Mouse (Mus musculus): ENCODE data around the gene Polg. TPM values are rescaled to one million over a fixed set of nuclear protein-coding genes. Genes with fewer than 3 reads are reported as not detected.
A peak's percentile ranks its signal among the peaks of the same experiment; 100 is the strongest.

Polg gene
- polyA plus RNA-seq, 1 experiment from 2014 or later: 27.8 TPM

GRCm38 (mm10) chr7:79504723-79505122, 38.6 kb upstream of the Polg start:
- 2% methylated on average over 39 of the region's 42 CpGs for WGBS
- no peaks in the 10 kb centered on the region for H3K9me3 ChIP-seq (replicated peaks; ENCODE audit: control insufficient read depth, low read length)
- ATAC-seq (replicated peaks; ENCODE audit: extremely low read depth, insufficient read depth, low FRiP score): no peak
- no peak overlapping the region for H3K9ac ChIP-seq (ENCODE audit: low read length)
- peaks cover 100% of the 10 kb centered on the region for H3K27me3 ChIP-seq (ENCODE audit: control insufficient read depth, insufficient read depth, low read length)
- H3K4me2 ChIP-seq (ENCODE audit: low read depth, low read length): peak overlapping the region; percentile 51
- no peaks in the 10 kb centered on the region for H3K36me3 ChIP-seq (ENCODE audit: control insufficient read depth, insufficient read depth)
- H3K27ac ChIP-seq (ENCODE audit: low read length): no peak overlapping the region
- peaks cover 7% of the 10 kb centered on the region for H3K4me1 ChIP-seq (ENCODE audit: control insufficient read depth, insufficient read depth, low read length)
- H3K4me3 ChIP-seq (ENCODE audit: low read length): peak overlapping the region; percentile 35

GRCm38 (mm10) chr7:79503656-79504250, 37.6 kb upstream of the Polg start:
- H3K4me2 ChIP-seq (ENCODE audit: low read depth, low read length): no peak overlapping the region
- H3K27ac ChIP-seq (ENCODE audit: low read length): no peak overlapping the region
- H3K36me3 ChIP-seq (ENCODE audit: control insufficient read depth, insufficient read depth): no peaks in the 10 kb centered on the region
- H3K4me1 ChIP-seq (ENCODE audit: control insufficient read depth, insufficient read depth, low read length): peaks cover 6% of the 10 kb centered on the region
- H3K9me3 ChIP-seq (replicated peaks; ENCODE audit: control insufficient read depth, low read length): no peaks in the 10 kb centered on the region
- H3K27me3 ChIP-seq (ENCODE audit: control insufficient read depth, insufficient read depth, low read length): peaks cover 100% of the 10 kb centered on the region
- no peak overlapping the region for H3K9ac ChIP-seq (ENCODE audit: low read length)
- H3K4me3 ChIP-seq (ENCODE audit: low read length): no peak overlapping the region
- ATAC-seq (replicated peaks; ENCODE audit: extremely low read depth, insufficient read depth, low FRiP score): no peak
- 5% methylated on average over 5 of the region's 5 CpGs for WGBS

- Histone ChIP-seq H3K36me3 (ENCODE audit: control insufficient read depth, insufficient read depth) (no peaks in the 10 kb centered on the region), H3K27ac (ENCODE audit: low read length) (no peak overlapping the region), H3K4me1 (ENCODE audit: control insufficient read depth, insufficient read depth, low read length) (peaks cover 3% of the 10 kb centered on the region; the same call in 1 of the 2 replicates), H3K4me2 (ENCODE audit: low read depth, low read length) (no peak overlapping the region), H3K4me3 (ENCODE audit: low read length) (no peak overlapping the region), H3K9me3 (replicated peaks; ENCODE audit: control insufficient read depth, low read length) (no peaks in the 10 kb centered on the region), H3K27me3 (ENCODE audit: control insufficient read depth, insufficient read depth, low read length) (peaks cover 100% of the 10 kb centered on the region), H3K9ac (ENCODE audit: low read length) (no peak overlapping the region)
- ATAC-seq (replicated peaks; ENCODE audit: extremely low read depth, insufficient read depth, low FRiP score): no peak
- WGBS: 6% methylated on average over 6 of the region's 6 CpGs
Observed at GRCm38 (mm10) chr7:79503103-79503455, 36.9 kb upstream of the Polg start.

GRCm38 (mm10) chr7:79502152-79503102, 36.3 kb upstream of the Polg start:
- Histone ChIP-seq H3K4me2 (ENCODE audit: low read depth, low read length) (no peak overlapping the region), H3K4me3 (ENCODE audit: low read length) (no peak overlapping the region), H3K9me3 (replicated peaks; ENCODE audit: control insufficient read depth, low read length) (no peaks in the 10 kb centered on the region), H3K4me1 (ENCODE audit: control insufficient read depth, insufficient read depth, low read length) (peaks cover 3% of the 10 kb centered on the region; the same call in 1 of the 2 replicates), H3K27me3 (ENCODE audit: control insufficient read depth, insufficient read depth, low read length) (peaks cover 100% of the 10 kb centered on the region), H3K27ac (ENCODE audit: low read length) (no peak overlapping the region), H3K9ac (ENCODE audit: low read length) (no peak overlapping the region), H3K36me3 (ENCODE audit: control insufficient read depth, insufficient read depth) (no peaks in the 10 kb centered on the region)
- no peak for ATAC-seq (replicated peaks; ENCODE audit: extremely low read depth, insufficient read depth, low FRiP score)
- 6% methylated on average over 10 of the region's 10 CpGs for WGBS

GRCm38 (mm10) chr7:79501581-79502031, 35.4 kb upstream of the Polg start:
- no peak overlapping the region for H3K9ac ChIP-seq (ENCODE audit: low read length)

GRCm38 (mm10) chr7:79500681-79501306, 34.6 kb upstream of the Polg start:
- Histone ChIP-seq H3K9me3 (replicated peaks; ENCODE audit: control insufficient read depth, low read length) (no peaks in the 10 kb centered on the region), H3K27me3 (ENCODE audit: control insufficient read depth, insufficient read depth, low read length) (peaks cover 98% of the 10 kb centered on the region), H3K27ac (ENCODE audit: low read length) (no peak overlapping the region), H3K9ac (ENCODE audit: low read length) (no peak overlapping the region), H3K4me3 (ENCODE audit: low read length) (no peak overlapping the region), H3K4me1 (ENCODE audit: control insufficient read depth, insufficient read depth, low read length) (peaks cover 5% of the 10 kb centered on the region; the same call in 1 of the 2 replicates), H3K36me3 (ENCODE audit: control insufficient read depth, insufficient read depth) (no peaks in the 10 kb centered on the region), H3K4me2 (ENCODE audit: low read depth, low read length) (no peak overlapping the region)
- 4% methylated on average over 3 of the region's 3 CpGs for WGBS
- ATAC-seq (replicated peaks; ENCODE audit: extremely low read depth, insufficient read depth, low FRiP score): no peak

More at GRCm38 (mm10) chr7:79501581-79502031, 35.4 kb upstream of the Polg start:
- 3% methylated on average over 8 of the region's 8 CpGs for WGBS
- no peaks in the 10 kb centered on the region for H3K9me3 ChIP-seq (replicated peaks; ENCODE audit: control insufficient read depth, low read length)
- no peak overlapping the region for H3K27ac ChIP-seq (ENCODE audit: low read length)
- H3K27me3 ChIP-seq (ENCODE audit: control insufficient read depth, insufficient read depth, low read length): peaks cover 100% of the 10 kb centered on the region
- H3K4me2 ChIP-seq (ENCODE audit: low read depth, low read length): no peak overlapping the region
- ATAC-seq (replicated peaks; ENCODE audit: extremely low read depth, insufficient read depth, low FRiP score): no peak
- no peaks in the 10 kb centered on the region for H3K36me3 ChIP-seq (ENCODE audit: control insufficient read depth, insufficient read depth)
- peaks cover 3% of the 10 kb centered on the region; the same call in 1 of the 2 replicates for H3K4me1 ChIP-seq (ENCODE audit: control insufficient read depth, insufficient read depth, low read length)
- no peak overlapping the region for H3K4me3 ChIP-seq (ENCODE audit: low read length)

GRCm38 (mm10) chr7:79499596-79500570, 33.7 kb upstream of the Polg start:
- 1% methylated on average over 64 of the region's 72 CpGs for WGBS
- peak overlapping the region; percentile 20 for H3K4me3 ChIP-seq (ENCODE audit: low read length)
- no peak overlapping the region for H3K27ac ChIP-seq (ENCODE audit: low read length)
- ATAC-seq (replicated peaks; ENCODE audit: extremely low read depth, insufficient read depth, low FRiP score): no peak
- no peak overlapping the region for H3K9ac ChIP-seq (ENCODE audit: low read length)
- H3K4me2 ChIP-seq (ENCODE audit: low read depth, low read length): peak overlapping the region; percentile 21; the same call in 1 of the 2 replicates
- peaks cover 98% of the 10 kb centered on the region for H3K27me3 ChIP-seq (ENCODE audit: control insufficient read depth, insufficient read depth, low read length)
- H3K36me3 ChIP-seq (ENCODE audit: control insufficient read depth, insufficient read depth): no peaks in the 10 kb centered on the region
- H3K4me1 ChIP-seq (ENCODE audit: control insufficient read depth, insufficient read depth, low read length): peaks cover 4% of the 10 kb centered on the region; the same call in 1 of the 2 replicates
- H3K9me3 ChIP-seq (replicated peaks; ENCODE audit: control insufficient read depth, low read length): no peaks in the 10 kb centered on the region

- H3K27ac ChIP-seq (ENCODE audit: low read length): no peak overlapping the region
- no peak for ATAC-seq (replicated peaks; ENCODE audit: extremely low read depth, insufficient read depth, low FRiP score)
- H3K36me3 ChIP-seq (ENCODE audit: control insufficient read depth, insufficient read depth): no peaks in the 10 kb centered on the region
- WGBS: 3% methylated on average over 35 of the region's 35 CpGs
- H3K9me3 ChIP-seq (replicated peaks; ENCODE audit: control insufficient read depth, low read length): no peaks in the 10 kb centered on the region
- H3K4me3 ChIP-seq (ENCODE audit: low read length): no peak overlapping the region
- peaks cover 2% of the 10 kb centered on the region; the same call in 1 of the 2 replicates for H3K4me1 ChIP-seq (ENCODE audit: control insufficient read depth, insufficient read depth, low read length)
- no peak overlapping the region for H3K4me2 ChIP-seq (ENCODE audit: low read depth, low read length)
- H3K27me3 ChIP-seq (ENCODE audit: control insufficient read depth, insufficient read depth, low read length): peaks cover 98% of the 10 kb centered on the region
- H3K9ac ChIP-seq (ENCODE audit: low read length): no peak overlapping the region
Observed at GRCm38 (mm10) chr7:79498965-79499595, 32.9 kb upstream of the Polg start.
